Mouse (Mus musculus): ENCODE results near the gene Igfbp5.

DNA sequence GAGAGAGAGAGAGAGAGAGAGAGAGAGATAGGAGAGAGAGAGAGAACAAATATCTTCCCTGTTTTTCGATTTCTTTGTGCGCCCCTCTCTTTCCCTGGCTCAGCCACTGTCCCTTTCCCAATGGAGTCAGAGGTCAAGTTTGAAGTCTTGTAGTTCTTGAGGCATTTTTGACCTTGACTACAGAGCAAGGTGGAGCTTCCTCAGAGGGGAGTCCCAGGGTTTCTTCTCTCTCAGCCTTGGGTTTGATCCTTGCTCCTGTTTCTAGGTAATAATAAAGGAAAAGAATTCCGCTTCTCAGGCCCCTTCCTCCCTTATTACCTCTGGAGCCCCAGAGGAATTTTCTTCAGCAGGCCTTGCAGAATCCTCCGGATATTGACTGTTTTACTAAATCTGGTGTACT is 48.8 kb downstream of the Igfbp5 start:
- TF ChIP-seq POLR2A (IDR thresholded peaks at IDR 0.05; ENCODE audit: insufficient read length, low read depth) (no peak), MAX (IDR thresholded peaks at IDR 0.05; ENCODE audit: low read depth) (no peak), MYOG (IDR thresholded peaks at IDR 0.05; ENCODE audit: control insufficient read depth in 1 of 3, insufficient read depth in 1 of 3, insufficient read length in 2 of 3, low read depth in 2 of 3) (no peak), TCF12 (IDR thresholded peaks at IDR 0.05; ENCODE audit: insufficient read depth, poor library complexity, severe bottlenecking) (no peak), POLR2AphosphoS2 (IDR thresholded peaks at IDR 0.05; ENCODE audit: insufficient read length, low read depth) (no peak), E2F4 (IDR thresholded peaks at IDR 0.05; ENCODE audit: insufficient read depth) (no peak)
